Mouse (Mus musculus): ENCODE data around the gene Ift52. TPM values are rescaled to one million over a fixed set of nuclear protein-coding genes. Genes with fewer than 3 reads are reported as not detected.

The Ift52 gene
- total RNA-seq (2021), result 10 to 100 TPM; 11.1 to 11.3 TPM
- long read RNA-seq, experiment 1, transcript Ift52-201 (13 exons, 2,248 nt), result major isoform, 11 of 12 reads
- long read RNA-seq, experiment 1, partial matches to known transcripts, result 1 of 12 reads
- long read RNA-seq, experiment 1, other reads (novel, unspliced or antisense), result 0 of 12 reads
- long read RNA-seq, experiment 2, transcript Ift52-201 (13 exons, 2,248 nt), result major isoform, 24 of 26 reads
- long read RNA-seq, experiment 2, partial matches to known transcripts, result 1 of 26 reads
- long read RNA-seq, experiment 2, other reads (novel, unspliced or antisense), result 1 of 26 reads

- intact Hi-C loops (cut with DNase I; ENCODE audit: low total_unique reads), result no loop called here
- DNase-seq, result peak; percentile 89
These were observed at the start of gene Ift52 for GRCm38 (mm10) chr2:163016916-163017743. Gene Ift52 (plus strand): TSS chr2:163017354.

- intact Hi-C loops (cut with DNase I; ENCODE audit: low total_unique reads), result no loop called here
These were observed 48.8 kb upstream of the Ift52 start for GRCm38 (mm10) chr2:162968357-162968756.

GRCm38 (mm10) chr2:162969101-162969500, 48.1 kb upstream of the Ift52 start:
- no peak for DNase-seq
- intact Hi-C loops (cut with DNase I; ENCODE audit: low total_unique reads), result no loop called here

More at GRCm38 (mm10) chr2:162968357-162968756, 48.8 kb upstream of the Ift52 start:
- DNase-seq, result peak; percentile 25

DNA sequence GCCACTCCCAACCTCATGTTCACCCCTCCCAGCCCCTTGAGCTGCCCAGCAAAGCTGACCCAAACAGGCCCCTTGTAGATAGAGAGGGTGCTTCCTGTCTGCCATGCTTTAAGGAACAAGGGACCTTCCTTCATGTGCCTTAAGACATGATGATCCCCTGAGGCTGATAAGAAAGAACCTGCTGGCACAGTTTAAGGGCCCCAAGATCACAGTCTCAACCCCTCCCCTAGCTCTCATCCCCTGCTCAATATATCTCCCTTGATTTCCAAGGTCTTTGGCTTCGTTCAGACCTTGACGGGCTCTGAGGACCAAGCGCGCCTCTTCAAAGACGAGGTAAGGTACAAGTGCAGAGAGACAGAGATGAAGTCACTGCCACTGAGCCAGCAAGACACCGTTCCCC, 46.3 kb upstream of the Ift52 start:
- no peak for DNase-seq
- intact Hi-C loops (cut with DNase I; ENCODE audit: low total_unique reads), result no loop called here

- no peak for DNase-seq
These were observed 44.4 kb upstream of the Ift52 start for GRCm38 (mm10) chr2:162972752-162973151.

DNA sequence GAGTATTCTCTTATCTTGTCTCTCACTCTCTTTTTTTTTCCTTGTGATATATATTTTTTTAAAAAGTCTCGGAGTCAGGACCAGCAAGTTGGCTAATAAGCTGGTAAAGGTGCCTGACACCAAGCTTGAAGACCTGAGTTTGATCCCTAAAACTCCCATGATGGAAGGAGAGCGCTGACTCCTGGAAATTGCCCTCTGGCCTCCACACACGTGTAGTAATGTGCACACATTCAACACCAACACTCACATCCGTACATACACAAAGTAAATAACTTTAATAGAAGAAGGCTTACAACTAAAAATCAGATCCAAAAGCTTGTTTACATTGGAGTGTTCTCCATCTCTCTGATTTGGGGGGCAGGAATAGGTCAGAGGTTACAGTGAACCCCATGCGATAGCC, 43.9 kb upstream of the Ift52 start:
- no peak for DNase-seq
- intact Hi-C loops (cut with DNase I; ENCODE audit: low total_unique reads), result no loop called here

More at GRCm38 (mm10) chr2:162972752-162973151, 44.4 kb upstream of the Ift52 start:
- intact Hi-C loops (cut with DNase I; ENCODE audit: low total_unique reads), result no loop called here

DNA sequence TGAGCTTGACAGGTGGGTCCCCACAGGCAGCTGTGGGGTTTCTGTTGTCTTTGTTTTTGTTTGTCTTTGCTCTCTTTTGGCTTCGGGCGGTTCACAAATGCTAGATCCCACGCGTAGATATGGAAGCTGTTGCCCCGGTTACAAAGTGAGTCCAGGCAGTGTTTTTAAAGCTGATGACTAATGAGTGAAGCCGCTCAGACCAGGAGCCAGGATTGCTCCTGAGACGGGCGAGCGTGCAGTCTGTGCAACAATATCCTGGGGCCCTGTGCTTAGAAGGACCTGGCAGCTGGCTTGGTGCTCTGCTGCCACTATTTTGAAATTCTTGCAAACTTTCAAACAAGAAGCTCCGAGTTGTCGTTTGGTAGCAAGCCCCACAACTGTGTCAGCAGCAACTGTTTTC, 43.5 kb upstream of the Ift52 start:
- intact Hi-C loops (cut with DNase I; ENCODE audit: low total_unique reads), result no loop called here

GRCm38 (mm10) chr2:162975157-162975775, 41.9 kb upstream of the Ift52 start:
- intact Hi-C loops (cut with DNase I; ENCODE audit: low total_unique reads), result no loop called here
- DNase-seq, result peak; percentile 29

More for the DNA sequence above, 43.5 kb upstream of the Ift52 start:
- DNase-seq, result no peak

DNA sequence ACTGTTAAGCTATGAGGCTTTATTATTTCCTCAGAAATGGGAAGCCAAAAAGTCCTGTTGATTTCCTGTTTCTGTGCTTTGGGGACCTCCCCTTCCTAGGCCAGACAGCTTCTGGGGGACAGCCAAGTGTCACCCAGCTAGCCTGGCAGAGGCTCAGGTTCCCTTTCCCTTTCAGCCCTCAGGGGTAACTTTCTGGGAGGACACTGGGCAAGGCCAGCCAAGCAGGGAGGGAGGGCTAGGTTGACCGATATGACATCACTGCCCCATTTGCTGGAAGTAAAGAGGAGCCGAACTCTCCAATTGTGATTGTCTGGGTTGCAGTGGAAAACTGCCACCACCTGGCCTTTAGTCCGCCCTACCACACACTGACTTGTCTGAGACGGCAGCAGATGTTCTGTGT, 41.2 kb upstream of the Ift52 start:
- DNase-seq, result peak; percentile 32
- intact Hi-C loops (cut with DNase I; ENCODE audit: low total_unique reads), result no loop called here

DNA sequence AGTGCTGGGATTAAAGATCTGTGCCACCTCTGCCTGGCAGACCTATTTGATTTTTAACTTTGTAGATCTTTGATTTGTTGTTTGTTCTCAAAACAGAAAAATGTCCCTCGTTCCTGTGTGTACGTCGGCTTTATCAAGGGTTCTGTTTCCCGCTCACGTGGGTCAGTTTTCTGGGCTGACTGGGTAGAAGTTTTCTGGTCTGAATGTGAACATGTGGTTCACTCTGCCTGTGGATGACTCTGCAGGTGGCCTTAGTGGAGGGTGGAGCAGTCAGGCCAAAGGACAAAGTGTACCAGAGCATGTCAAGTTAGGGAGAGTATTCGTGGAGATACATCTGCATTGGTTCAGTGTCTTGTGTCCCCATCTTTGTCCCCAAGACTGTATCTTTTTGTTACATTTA, 32.8 kb upstream of the Ift52 start:
- intact Hi-C loops (cut with DNase I; ENCODE audit: low total_unique reads), result no loop called here
- DNase-seq, result no peak

- peak; percentile 46 for DNase-seq
- intact Hi-C loops (cut with DNase I; ENCODE audit: low total_unique reads), result no loop called here
These were observed 31.2 kb upstream of the Ift52 start for GRCm38 (mm10) chr2:162985923-162986322.

DNA sequence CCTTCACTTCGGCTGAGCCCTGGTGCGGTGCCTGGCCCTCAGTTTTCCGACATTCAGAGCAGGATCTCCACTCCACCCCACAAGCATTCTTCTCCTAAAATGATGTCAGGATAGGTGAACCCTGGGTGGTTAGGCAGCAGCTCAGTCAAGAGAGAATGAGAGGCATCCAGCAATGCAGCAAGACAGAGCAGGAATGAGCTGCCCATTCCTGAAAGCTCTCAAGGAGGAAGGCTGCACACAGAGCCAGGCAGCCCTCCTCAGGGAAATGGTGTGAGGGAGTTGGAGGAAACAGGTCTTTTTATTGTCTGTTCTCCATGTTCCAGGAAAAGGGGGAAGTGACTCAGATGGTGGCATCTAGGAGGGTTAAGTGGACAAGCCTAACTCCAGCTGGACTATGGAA, 30.4 kb upstream of the Ift52 start:
- no peak for DNase-seq
- intact Hi-C loops (cut with DNase I; ENCODE audit: low total_unique reads), result no loop called here

DNA sequence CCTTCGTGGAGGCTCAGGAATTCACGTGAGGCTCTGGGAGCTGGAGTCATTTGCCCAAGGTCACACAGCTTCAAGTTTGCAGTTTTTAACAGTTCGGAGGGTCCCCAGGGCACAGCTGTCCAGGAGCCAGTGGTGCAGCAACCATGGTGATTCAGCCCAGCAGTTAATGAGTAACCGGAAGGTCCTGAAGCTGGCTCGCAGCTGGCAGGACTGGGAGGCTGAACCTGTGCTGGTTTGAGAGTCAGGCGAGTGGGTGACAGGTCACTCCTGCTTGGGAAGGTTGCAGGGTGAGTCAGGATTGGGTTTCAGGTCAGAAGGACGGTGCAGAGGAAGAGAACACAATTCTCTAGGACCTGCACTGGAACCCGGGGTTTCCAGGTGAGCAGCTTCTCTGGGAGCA, 29.9 kb upstream of the Ift52 start, which contains the start of gene Sgk2:
TSS of gene Sgk2 (plus strand) at position 113 of the 400 bp plus-strand sequence.
- intact Hi-C loops (cut with DNase I; ENCODE audit: low total_unique reads), result no loop called here
- no peak for DNase-seq

DNA sequence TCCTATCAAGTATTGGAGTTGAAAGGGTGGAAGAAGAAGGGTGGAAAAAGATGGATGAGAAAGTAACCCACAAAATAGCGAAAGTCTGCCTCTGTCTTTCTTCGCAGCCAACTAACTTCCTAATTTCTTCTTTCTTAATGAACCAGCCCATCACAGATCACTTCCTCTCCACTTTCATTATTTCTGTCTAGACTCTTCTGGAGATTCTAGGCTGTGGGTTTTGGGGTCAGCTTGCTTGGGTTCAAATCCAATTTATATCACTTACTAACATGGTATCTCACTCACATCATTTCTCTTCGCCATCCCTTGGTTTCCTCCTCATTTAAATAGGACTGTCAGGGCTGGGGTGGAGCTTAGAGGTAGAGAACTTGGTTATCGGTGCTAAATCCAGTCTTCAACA, 28.9 kb upstream of the Ift52 start:
- intact Hi-C loops (cut with DNase I; ENCODE audit: low total_unique reads), result no loop called here
- DNase-seq, result no peak

DNA sequence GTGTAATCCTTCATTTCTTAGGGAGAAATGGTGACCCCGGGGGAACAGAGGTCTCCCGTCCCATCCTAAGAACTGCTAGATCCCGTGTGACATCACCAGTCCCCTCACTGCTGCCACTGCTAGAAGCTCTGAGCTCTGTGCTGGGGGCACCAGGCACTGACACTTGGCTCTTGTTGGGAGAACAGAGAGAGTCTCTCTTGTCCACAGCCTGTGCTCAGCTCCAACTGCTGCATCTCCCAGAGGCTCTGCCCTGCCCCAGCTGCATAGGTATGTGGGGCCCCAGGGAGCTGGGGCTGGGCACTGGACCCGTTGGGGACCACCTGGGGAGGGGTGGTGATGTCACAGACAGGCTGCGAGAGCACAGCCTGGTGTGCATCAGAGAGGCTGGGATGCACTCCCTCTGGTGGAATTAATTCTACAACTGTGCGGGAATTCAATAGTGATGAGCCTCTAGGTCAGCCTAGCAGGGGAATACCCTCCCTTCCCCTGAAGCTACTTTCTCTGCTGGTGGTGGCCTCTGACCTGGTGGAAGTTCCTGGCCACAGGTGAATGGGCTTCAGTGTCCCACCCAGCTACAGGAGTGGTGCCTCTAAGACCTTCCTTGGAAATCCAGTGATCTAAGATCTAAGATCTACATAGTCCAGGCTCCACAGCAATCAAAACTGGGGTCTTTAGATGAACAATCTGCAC, 25.6 kb upstream of the Ift52 start:
- intact Hi-C loops (cut with DNase I; ENCODE audit: low total_unique reads), result no loop called here
- DNase-seq, result no peak

- no peak for DNase-seq
- intact Hi-C loops (cut with DNase I; ENCODE audit: low total_unique reads), result no loop called here
These were observed 25.1 kb upstream of the Ift52 start for GRCm38 (mm10) chr2:162992084-162992437.

DNA sequence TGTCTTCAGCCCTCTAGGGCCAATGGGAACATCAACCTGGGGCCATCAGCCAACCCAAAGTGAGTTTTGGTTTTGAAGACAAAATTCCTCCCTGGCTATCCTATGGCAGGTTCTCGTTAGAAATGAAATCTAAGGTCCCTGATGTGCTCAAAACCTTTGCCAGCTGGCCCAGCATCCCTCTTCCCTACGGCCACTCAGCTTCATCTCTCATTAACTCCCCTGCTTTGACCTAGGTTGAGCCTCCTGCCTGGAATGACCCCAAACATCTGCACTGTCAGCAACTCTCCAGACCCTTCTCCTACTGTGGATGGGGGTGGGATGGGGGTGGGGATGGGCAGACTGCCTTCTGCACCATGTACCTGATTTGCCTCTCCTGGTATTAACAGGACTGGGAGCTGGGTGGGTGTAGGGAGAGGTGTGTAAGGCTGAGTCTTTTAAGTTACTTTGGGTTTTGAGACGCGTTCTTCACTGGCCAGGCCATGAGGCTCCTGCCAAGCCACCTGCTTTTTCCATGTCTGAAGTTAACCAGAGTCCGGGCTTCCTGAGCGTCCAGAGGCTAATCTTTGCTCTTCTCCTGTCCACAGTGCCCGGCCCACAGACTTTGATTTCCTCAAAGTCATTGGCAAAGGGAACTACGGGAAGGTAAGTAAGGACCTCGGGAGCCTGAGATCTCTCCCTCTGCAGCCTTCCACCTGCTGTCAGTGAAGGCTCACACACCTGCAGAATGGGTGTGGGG, 23.1 kb upstream of the Ift52 start:
- DNase-seq, result no peak
- intact Hi-C loops (cut with DNase I; ENCODE audit: low total_unique reads), result no loop called here

- intact Hi-C loops (cut with DNase I; ENCODE audit: low total_unique reads), result loop anchor here (5.0 kb wide), 1 partner anchor 76 kb away; no protein-coding TSS in a partner anchor
- peak; percentile 44 for DNase-seq
These were observed 18.5 kb upstream of the Ift52 start for GRCm38 (mm10) chr2:162998528-162999230.

Data from gastrocnemius, postnatal 14 days (tissue).